Mouse (Mus musculus) thymus, postnatal 0 days (tissue): ENCODE results near the gene Wnt7b. TPM values are rescaled to one million over a fixed set of nuclear protein-coding genes. Genes with fewer than 3 reads are reported as not detected.

Source experiments
- DNase-seq: peaks from one replicate; pipeline ENCODE4 v3.0.0-alpha.2; 2015; ENCODE audit warnings: low spot score
- polyA plus RNA-seq: library from polyadenylated mRNA; unstranded; fragments of >200 nt; fragmentation: Nextera tagmentation; extraction: Ambion mirVana; gene quantifications from 2 replicates; pipeline ENCODE4 v1.2.1, GENCODE M21; 2015

Wnt7b gene
- polyA plus RNA-seq, 1 experiment from 2014 or later = 1.3 TPM

DNA sequence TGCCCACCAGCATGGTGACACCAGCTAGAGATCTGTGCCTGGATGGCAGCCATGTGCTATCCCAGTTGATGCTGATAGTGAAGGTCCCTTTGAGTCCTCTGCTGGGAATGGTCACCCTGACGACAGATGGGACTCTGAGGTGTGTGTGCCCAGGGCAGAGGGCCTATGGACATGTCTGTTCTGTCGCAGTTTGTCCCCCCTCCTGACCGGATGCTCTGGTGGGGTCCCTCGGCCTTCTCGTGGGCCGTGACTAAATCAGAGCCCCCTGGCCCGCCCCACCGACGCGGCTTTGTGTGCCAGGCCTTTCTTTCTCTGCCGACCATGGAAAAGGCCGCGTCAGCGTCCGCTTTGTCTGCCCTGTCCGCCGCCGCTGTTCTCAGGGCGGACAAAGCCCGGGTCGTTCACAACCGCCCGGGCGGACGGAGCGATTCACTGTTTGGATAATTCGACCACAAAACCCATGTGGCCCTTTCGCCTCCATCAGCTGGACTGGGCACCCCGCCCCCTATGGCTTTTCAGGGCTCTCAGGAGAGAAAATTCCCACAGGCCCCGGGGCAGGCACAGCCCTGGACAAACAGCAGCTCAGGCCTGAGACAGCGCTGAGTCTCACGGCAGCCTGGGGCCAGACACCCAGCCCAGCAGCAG, 74.8 kb downstream of the Wnt7b start:
- no peak for DNase-seq

GRCm38 (mm10) chr15:85506680-85507079, 75.6 kb downstream of the Wnt7b start:
- DNase-seq = no peak

DNA sequence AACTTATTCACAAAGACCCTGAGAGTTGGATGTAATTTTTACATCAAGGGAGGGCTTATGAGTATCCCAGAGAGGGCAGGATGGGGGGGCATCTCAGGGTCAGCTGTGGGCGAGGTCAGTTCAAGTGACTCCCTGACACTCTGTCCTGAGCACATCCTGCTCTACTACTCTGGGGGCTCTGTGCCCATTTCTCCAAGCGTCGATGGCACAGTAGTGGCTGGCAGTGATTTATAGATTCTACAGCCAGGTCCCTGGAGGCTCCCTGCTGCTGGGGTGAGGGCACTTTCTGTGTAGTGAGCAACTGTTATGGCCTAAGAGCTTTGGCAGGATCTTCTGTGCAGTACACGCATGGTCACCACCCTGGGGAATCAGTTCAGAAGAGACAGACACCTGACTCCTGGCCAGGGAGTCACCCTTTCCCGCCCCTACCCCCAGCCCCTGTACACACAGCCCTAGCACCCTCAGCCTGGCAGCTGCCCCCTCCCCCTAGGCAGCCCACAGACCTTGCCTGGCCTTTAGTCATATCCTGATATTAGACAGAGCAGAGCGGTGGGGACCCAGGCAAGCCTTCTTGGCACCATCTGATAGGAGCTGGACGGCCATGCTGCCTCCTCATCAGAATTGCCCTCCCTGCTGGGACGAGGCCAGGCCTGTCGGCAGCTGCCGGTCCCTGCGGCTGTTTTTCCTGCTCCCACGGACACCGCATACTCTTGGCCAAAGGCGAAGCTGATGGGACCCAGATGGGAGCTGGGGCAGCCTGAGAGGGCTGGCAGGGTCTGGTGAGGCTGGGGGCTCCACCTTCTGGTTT, 77.0 kb downstream of the Wnt7b start:
- DNase-seq = no peak

- DNase-seq = no peak
Measured at GRCm38 (mm10) chr15:85503127-85503526, 79.1 kb downstream of the Wnt7b start, which contains the start of gene 7530416G11Rik. TSS of gene 7530416G11Rik (minus strand) at chr15:85503227.

DNA sequence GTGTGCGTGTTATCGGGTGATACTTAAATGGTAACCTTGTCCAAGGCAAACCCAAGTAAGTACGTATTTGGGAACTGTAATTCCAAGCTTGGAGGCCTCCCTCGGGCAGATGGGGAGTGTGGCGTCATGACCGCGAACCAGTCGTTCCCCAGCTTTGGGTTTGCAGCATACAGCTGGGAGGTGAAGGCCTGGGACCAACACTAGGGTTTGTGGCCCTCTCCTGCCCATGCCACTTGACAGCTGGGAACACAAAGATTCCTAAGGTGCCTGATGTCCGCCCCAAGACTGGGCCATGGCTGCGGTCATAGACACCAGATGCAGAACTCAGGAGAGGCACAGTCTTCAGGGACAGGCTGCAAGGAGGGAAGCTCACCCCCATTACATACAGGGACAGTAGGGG, 82.0 kb downstream of the Wnt7b start:
- no peak for DNase-seq

- no peak for DNase-seq
Measured at GRCm38 (mm10) chr15:85497981-85498475, 84.2 kb downstream of the Wnt7b start.

DNA sequence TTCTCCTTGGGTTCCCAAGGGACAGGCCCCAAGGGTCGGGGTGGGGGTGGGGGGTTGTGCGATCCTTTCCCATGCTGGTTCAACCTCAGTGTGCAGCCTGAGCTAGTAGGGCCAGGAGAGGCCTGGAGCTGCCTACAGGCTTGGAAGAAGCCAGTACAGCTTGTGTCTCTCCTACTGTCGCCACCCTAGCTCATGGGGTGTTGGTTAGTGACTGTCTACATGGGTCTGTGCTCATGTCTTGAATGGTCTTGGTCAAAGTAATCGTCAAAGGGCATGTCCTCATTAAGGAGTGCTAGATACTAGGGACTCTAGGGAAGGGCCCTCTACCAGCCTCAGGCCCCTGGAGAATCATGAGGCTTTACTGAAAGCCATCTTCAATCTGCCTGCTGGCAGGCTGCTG, 84.7 kb downstream of the Wnt7b start:
- DNase-seq = no peak

- no peak for DNase-seq
Measured at GRCm38 (mm10) chr15:85494163-85494621, 88.1 kb downstream of the Wnt7b start.

GRCm38 (mm10) chr15:85489751-85490150, 92.5 kb downstream of the Wnt7b start:
- DNase-seq = no peak

- DNase-seq = no peak
Measured at GRCm38 (mm10) chr15:85488900-85489299, 93.4 kb downstream of the Wnt7b start.

Other genes with a start within 250 kb of the Wnt7b start
- 220 and 226 TPM in 2 replicates for gene Atxn10, start 246.2 kb downstream of the Wnt7b start, polyA plus RNA-seq
- gene 7530416G11Rik, start 79.2 kb downstream of the Wnt7b start, polyA plus RNA-seq = not detected in 2 replicates
- 0.48 and 0.72 TPM in 2 replicates for gene Ppara, start 152.5 kb upstream of the Wnt7b start, polyA plus RNA-seq
- gene Cdpf1, start 229.2 kb upstream of the Wnt7b start, polyA plus RNA-seq = 62.3 and 62.9 TPM in 2 replicates
- 0.01 and 0.03 TPM in 2 replicates for gene Pkdrej, start 239.3 kb upstream of the Wnt7b start, polyA plus RNA-seq
- 8.1 and 10.1 TPM in 2 replicates for gene Ttc38, start 249.8 kb upstream of the Wnt7b start, polyA plus RNA-seq